Mouse (Mus musculus) CH12.LX (cell line): ENCODE data around the gene Srsf5. TPM values are rescaled to one million over a fixed set of nuclear protein-coding genes. Genes with fewer than 3 reads are reported as not detected.

Source experiments
- DNase-seq: peaks from one replicate; pipeline ENCODE4 v3.0.0-alpha.2; 2013; ENCODE audit errors: extremely low read depth
- H3K27ac ChIP-seq: 2 replicates; pipeline ENCODE4 v1.5.1; 2012; ENCODE audit warnings: low read depth, mild to moderate bottlenecking, control low read depth, moderate library complexity; ENCODE audit not compliant: insufficient read depth
- H3K27me3 ChIP-seq: replicated peaks from 2 replicates; pipeline ENCODE3; 2012; ENCODE audit warnings: inconsistent platforms
- H3K36me3 ChIP-seq, 2 experiments: replicated peaks in 1 of 2; 2 replicates each; pipeline versions ENCODE3 to v1.6.1; 2012; ENCODE audit warnings: inconsistent platforms in 1 of 2, low read length in 1 of 2, mild to moderate bottlenecking in 1 of 2, mixed read lengths in 1 of 2, moderate library complexity in 1 of 2; ENCODE audit not compliant: control insufficient read depth in 1 of 2, insufficient read depth in 1 of 2
- H3K4me1 ChIP-seq, 2 experiments: 2 replicates each; pipeline ENCODE4 v1.6.1; 2012; ENCODE audit warnings: inconsistent platforms in 1 of 2, moderate library complexity in 1 of 2; ENCODE audit not compliant: insufficient read depth in 2 of 2, control insufficient read depth in 1 of 2
- H3K4me2 ChIP-seq: 2 replicates; pipeline ENCODE4 v1.6.1; 2012; ENCODE audit warnings: low read depth, mild to moderate bottlenecking, control low read depth; ENCODE audit not compliant: poor library complexity, insufficient read depth, severe bottlenecking
- H3K4me3 ChIP-seq, 3 experiments: fragments of 150-350 bp in 1 of 3; sonication (generic) in 1 of 3; replicated peaks in 1 of 3; 2 replicates each; pipeline versions ENCODE3 to v1.5.1; 2011 to 2012; ENCODE audit warnings: low read depth in 2 of 3, low read length in 2 of 3, mild to moderate bottlenecking in 2 of 3, moderate library complexity in 2 of 3, control low read depth in 1 of 3, improper control_type of control experiment in 1 of 3, inconsistent platforms in 1 of 3, mixed read lengths in 1 of 3; ENCODE audit not compliant: poor library complexity in 1 of 3
- H3K79me2 ChIP-seq: replicated peaks from 2 replicates; pipeline ENCODE4 v1.6.1; 2012; ENCODE audit warnings: mild to moderate bottlenecking, moderate library complexity; ENCODE audit not compliant: control insufficient read depth, poor library complexity, insufficient read depth, severe bottlenecking; ENCODE audit errors: extremely low read depth
- H3K9ac ChIP-seq: 2 replicates; pipeline ENCODE4 v1.6.1; 2012; ENCODE audit warnings: low read depth, mild to moderate bottlenecking, control low read depth, moderate library complexity; ENCODE audit not compliant: insufficient read depth
- H3K9me3 ChIP-seq: replicated peaks from 2 replicates; pipeline ENCODE3; 2012; ENCODE audit warnings: low read length, inconsistent platforms, mixed read lengths
- BHLHE40 ChIP-seq: IDR thresholded peaks from 2 replicates; pipeline ENCODE4 v1.6.1; 2011; ENCODE audit warnings: mild to moderate bottlenecking, low read depth, low read length, improper control_type of control experiment
- CHD2 ChIP-seq: IDR thresholded peaks from 2 replicates; pipeline ENCODE4 v1.6.1; 2011; ENCODE audit warnings: low read length, improper control_type of control experiment
- E2F4 ChIP-seq: IDR thresholded peaks from 2 replicates; pipeline ENCODE4 v1.6.1; 2011; ENCODE audit warnings: low read depth, low read length, improper control_type of control experiment; ENCODE audit not compliant: insufficient replicate concordance
- HCFC1 ChIP-seq: IDR thresholded peaks from 2 replicates; pipeline ENCODE4 v1.6.1; 2012; ENCODE audit warnings: low read depth, mild to moderate bottlenecking, inconsistent platforms, low read length, improper control_type of control experiment
- JUND ChIP-seq: conservative IDR thresholded peaks from 2 replicates; pipeline ENCODE4 v1.6.1; 2011; ENCODE audit warnings: low read depth, low read length, improper control_type of control experiment
- KAT2A ChIP-seq: IDR thresholded peaks from 2 replicates; pipeline ENCODE4 v1.6.1; 2012; ENCODE audit warnings: low read length, improper control_type of control experiment, inconsistent platforms; ENCODE audit not compliant: insufficient replicate concordance
- MAFK ChIP-seq: IDR thresholded peaks from 2 replicates; pipeline ENCODE4 v1.6.1; 2011; ENCODE audit warnings: low read length, improper control_type of control experiment; ENCODE audit not compliant: insufficient replicate concordance
- MAX ChIP-seq: IDR thresholded peaks from 2 replicates; pipeline ENCODE4 v1.6.1; 2011; ENCODE audit warnings: low read length, improper control_type of control experiment
- MAZ ChIP-seq: IDR thresholded peaks from 2 replicates; pipeline ENCODE4 v1.6.1; 2012; ENCODE audit warnings: low read depth, mild to moderate bottlenecking, inconsistent platforms, low read length, improper control_type of control experiment, moderate library complexity
- MEF2A ChIP-seq: IDR thresholded peaks from 2 replicates; pipeline ENCODE4 v1.6.1; 2014; ENCODE audit warnings: low read depth, mild to moderate bottlenecking, inconsistent platforms, low read length, improper control_type of control experiment, borderline replicate concordance
- MXI1 ChIP-seq: IDR thresholded peaks from 2 replicates; pipeline ENCODE4 v1.6.1; 2011; ENCODE audit warnings: mild to moderate bottlenecking, low read depth, low read length, improper control_type of control experiment
- MYC ChIP-seq: IDR thresholded peaks from 2 replicates; pipeline ENCODE4 v1.6.1; 2011; ENCODE audit warnings: low read depth, mild to moderate bottlenecking, improper control_type of control experiment, low read length
- NELFE ChIP-seq: IDR thresholded peaks from 2 replicates; pipeline ENCODE4 v1.6.1; 2011; ENCODE audit warnings: low read depth, low read length, improper control_type of control experiment
- NRF1 ChIP-seq: IDR thresholded peaks from 2 replicates; pipeline ENCODE4 v1.6.1; 2014; ENCODE audit warnings: low read depth, mild to moderate bottlenecking, inconsistent platforms, low read length, improper control_type of control experiment, moderate library complexity
- POLR2A ChIP-seq: IDR thresholded peaks from 2 replicates; pipeline ENCODE4 v1.6.1; 2011; ENCODE audit warnings: low read depth, mild to moderate bottlenecking, improper control_type of control experiment, low read length
- POLR2AphosphoS2 ChIP-seq: IDR thresholded peaks from 2 replicates; pipeline ENCODE4 v1.6.1; 2011; ENCODE audit warnings: low read depth, low read length, improper control_type of control experiment
- RAD21 ChIP-seq: IDR thresholded peaks from 2 replicates; pipeline ENCODE4 v1.6.1; 2011; ENCODE audit warnings: low read depth, mild to moderate bottlenecking, low read length, improper control_type of control experiment, moderate library complexity
- SIN3A ChIP-seq: IDR thresholded peaks from 2 replicates; pipeline ENCODE4 v1.6.1; 2012; ENCODE audit warnings: low read length, improper control_type of control experiment, inconsistent platforms
- SMC3 ChIP-seq: IDR thresholded peaks from 2 replicates; pipeline ENCODE4 v1.6.1; 2011; ENCODE audit warnings: low read depth, low read length, improper control_type of control experiment
- TBP ChIP-seq: conservative IDR thresholded peaks from 2 replicates; pipeline ENCODE4 v1.6.1; 2011; ENCODE audit warnings: low read depth, low read length, improper control_type of control experiment
- TCF12 ChIP-seq: IDR thresholded peaks from 2 replicates; pipeline ENCODE4 v1.6.1; 2014; ENCODE audit warnings: low read depth, mild to moderate bottlenecking, inconsistent platforms, low read length, improper control_type of control experiment
- UBTF ChIP-seq: IDR thresholded peaks from 2 replicates; pipeline ENCODE4 v1.6.1; 2012; ENCODE audit warnings: low read depth, mild to moderate bottlenecking, inconsistent platforms, low read length, improper control_type of control experiment, moderate library complexity
- USF2 ChIP-seq: conservative IDR thresholded peaks from 2 replicates; pipeline ENCODE4 v1.6.1; 2011; ENCODE audit warnings: low read depth, low read length, improper control_type of control experiment
- ZKSCAN1 ChIP-seq: IDR thresholded peaks from 2 replicates; pipeline ENCODE4 v1.6.1; 2012; ENCODE audit warnings: low read depth, inconsistent platforms, low read length, improper control_type of control experiment, borderline replicate concordance
- dilution Hi-C: fragments of 300-500 bp; cut with MboI; formaldehyde crosslinking; loops from 2 replicates; pipeline ENCODE4 v1.14.3; 2020; ENCODE audit warnings: low sequenced_read_pairs; ENCODE audit not compliant: extremely low pct_unique_long_range_greater_than_20kb, extremely low pct_ligation_motif_present
- in situ Hi-C: fragments of 300-500 bp; cut with MboI; formaldehyde crosslinking; loops from 3 replicates; pipeline ENCODE4 v1.14.3; 2019; ENCODE audit warnings: low sequenced_read_pairs, low pct_ligation_motif_present, low pct_unique_long_range_greater_than_20kb, mixed read lengths
- polyA plus RNA-seq: library from polyadenylated mRNA; unstranded; fragments of >175 nt; gene quantifications from 2 replicates; pipeline ENCODE4 v1.2.1, GENCODE M21; 2012; ENCODE audit warnings: low read depth; ENCODE audit not compliant: insufficient read length
- total RNA-seq, 2 experiments: library from RNA; depleted of rRNA; stranded (reverse); fragments of 300-350 nt in 1 of 2; fragments of >200 nt in 1 of 2; gene quantifications; 2 replicates each; pipeline ENCODE4 v1.2.3; 2012 to 2014

Srsf5 gene
- total and polyA plus RNA-seq, 3 experiments = 260 to 549 (median 459) TPM

- H3K36me3 ChIP-seq = no peaks in the 10 kb centered on the region
- H3K4me1 ChIP-seq = peaks cover 15 to 70% of the 10 kb centered on the region in 2 experiments
- H3K4me3 ChIP-seq = no peak overlapping the region
- dilution Hi-C loops = no loop called here
- DNase-seq = no peak
- H3K9me3 ChIP-seq = peaks cover 9% of the 10 kb centered on the region
- H3K4me2 ChIP-seq = no peak overlapping the region
- no peak for TF ChIP-seq POLR2AphosphoS2
- TF ChIP-seq CHD2 = no peak
- no peak for TF ChIP-seq HCFC1
- TF ChIP-seq USF2 = no peak
- no peak for TF ChIP-seq NRF1
- TF ChIP-seq TBP = no peak
- no peak for TF ChIP-seq MAFK
- no peak for TF ChIP-seq MYC
- no peak for TF ChIP-seq NELFE
- TF ChIP-seq RAD21 = no peak
- no peak for TF ChIP-seq E2F4
- no peak for TF ChIP-seq BHLHE40
- TF ChIP-seq SMC3 = no peak
- no peak for TF ChIP-seq POLR2A
- TF ChIP-seq MAZ = no peak
- TF ChIP-seq, all 38 proteins: peak for 0
- no peaks in the 10 kb centered on the region for H3K79me2 ChIP-seq
- H3K27ac ChIP-seq = no peak overlapping the region
- H3K9ac ChIP-seq = no peak overlapping the region
- in situ Hi-C loops = loop anchor here (25.0 kb wide), 1 partner anchor 417 kb away; the partner anchor contains the start of gene Adam4
- H3K27me3 ChIP-seq = peaks cover 2% of the 10 kb centered on the region
Measured at GRCm38 (mm10) chr12:80995326-80995725, 50.0 kb downstream of the Srsf5 start.

GRCm38 (mm10) chr12:80997652-80998051, 52.3 kb downstream of the Srsf5 start:
- Histone ChIP-seq H3K79me2 (no peaks in the 10 kb centered on the region), H3K4me2 (no peak overlapping the region), H3K27ac (no peak overlapping the region), H3K4me3 (no peak overlapping the region), H3K9ac (no peak overlapping the region), H3K4me1 (peaks cover 9 to 47% of the 10 kb centered on the region in 2 experiments; a peak in 3 of 4 replicates), H3K27me3 (peaks cover 2% of the 10 kb centered on the region), H3K9me3 (peaks cover 9% of the 10 kb centered on the region), H3K36me3 (no peaks in the 10 kb centered on the region)
- dilution Hi-C loops (no loop called here), in situ Hi-C loops (loop anchor here (25.0 kb wide), 1 partner anchor 415 kb away; the partner anchor contains the start of gene Adam4)
- TF ChIP-seq MEF2A (no peak), MAFK (no peak), MAX (no peak), TCF12 (no peak), ZKSCAN1 (no peak), KAT2A (no peak), JUND (no peak), POLR2AphosphoS2 (no peak), TBP (no peak), UBTF (no peak), MAZ (no peak), SIN3A (no peak), MXI1 (no peak)
- DNase-seq = no peak
